In genomic region chr15:102099260-102099659, GRCm38 (mm10) we compare ENCODE assay signal across 8 mouse cellular contexts. TPM values are rescaled to one million over a fixed set of nuclear protein-coding genes. Genes with fewer than 3 reads are reported as not detected.
DNase-seq lines count a peak whose midpoint lies in the region; ATAC-seq and TF ChIP-seq lines count a peak whose summit lies in the region.

No protein-coding gene starts in this region.

- no peak overlapping the region for H3K27ac ChIP-seq in hindbrain, embryonic 12.5 days
- no peak overlapping the region for H3K27ac ChIP-seq in hindbrain, embryonic 11.5 days (ENCODE audit: low read depth, low read length)
- H3K27ac ChIP-seq in embryonic facial prominence, embryonic 11.5 days (replicated peaks; ENCODE audit: low read depth, low read length): no peak overlapping the region
- peak overlapping the region; percentile 66 for H3K27ac ChIP-seq in limb, embryonic 12.5 days

- H3K4me3 ChIP-seq in hindbrain, embryonic 12.5 days: no peak overlapping the region
- no peak overlapping the region for H3K4me3 ChIP-seq in hindbrain, embryonic 11.5 days (ENCODE audit: low read depth, low read length)
- 0 out of 2 replicates have a peak overlapping the region, but pooled peaks have one; percentile 84 for H3K4me3 ChIP-seq in E14TG2a.4 (replicated peaks; ENCODE audit: low read length)
- H3K4me3 ChIP-seq in embryonic facial prominence, embryonic 11.5 days (ENCODE audit: low read depth, low read length): no peak overlapping the region; the same call in 1 of the 2 replicates
- peak overlapping the region; percentile 58 for H3K4me3 ChIP-seq in limb, embryonic 12.5 days (replicated peaks)

- H3K4me1 ChIP-seq in hindbrain, embryonic 12.5 days: peaks cover 60% of the 10 kb centered on the region
- peaks cover 14% of the 10 kb centered on the region for H3K4me1 ChIP-seq in hindbrain, embryonic 11.5 days (replicated peaks; ENCODE audit: control insufficient read depth, insufficient read depth, low read length)
- H3K4me1 ChIP-seq in E14TG2a.4 (replicated peaks; ENCODE audit: low read depth, low read length): peaks cover 88% of the 10 kb centered on the region
- peaks cover 35% of the 10 kb centered on the region for H3K4me1 ChIP-seq in embryonic facial prominence, embryonic 11.5 days (ENCODE audit: control insufficient read depth, insufficient read depth, low read length)
- H3K4me1 ChIP-seq in limb, embryonic 12.5 days (replicated peaks): peaks cover 73% of the 10 kb centered on the region

- TF ChIP-seq CTCF in E14TG2a.4 (conservative IDR thresholded peaks at IDR 0.05; ENCODE audit: low read length): no peak

- 46% methylated on average over 5 of the region's 5 CpGs for WGBS in hindbrain, embryonic 12.5 days
- WGBS in hindbrain, embryonic 11.5 days: 38% methylated on average over 5 of the region's 5 CpGs
- WGBS in embryonic facial prominence, embryonic 11.5 days: 30% methylated on average over 5 of the region's 5 CpGs
- 28% methylated on average over 5 of the region's 5 CpGs for WGBS in limb, embryonic 12.5 days

- H3K9me3 ChIP-seq in hindbrain, embryonic 12.5 days (replicated peaks): no peaks in the 10 kb centered on the region
- H3K9me3 ChIP-seq in hindbrain, embryonic 11.5 days (ENCODE audit: control insufficient read depth, low read length): no peaks in the 10 kb centered on the region
- no peaks in the 10 kb centered on the region for H3K9me3 ChIP-seq in E14TG2a.4 (ENCODE audit: low read length)
- no peaks in the 10 kb centered on the region for H3K9me3 ChIP-seq in embryonic facial prominence, embryonic 11.5 days (replicated peaks; ENCODE audit: control insufficient read depth, low read length)
- no peaks in the 10 kb centered on the region for H3K9me3 ChIP-seq in limb, embryonic 12.5 days

- no peak for DNase-seq in hindbrain, embryonic 11.5 days (ENCODE audit: low spot score)
- peak; percentile 32 for DNase-seq in embryonic facial prominence, embryonic 11.5 days (ENCODE audit: low spot score)
- no peak for DNase-seq in right cerebral cortex, postnatal 36 days (ENCODE audit: low spot score in 2 of 2)
- DNase-seq in urinary bladder, postnatal 4 days (ENCODE audit: low spot score in 2 of 2): no peak

- no peak for ATAC-seq in hindbrain, embryonic 12.5 days (ENCODE audit: low FRiP score)
- ATAC-seq in hindbrain, embryonic 11.5 days (ENCODE audit: low FRiP score): no peak
- ATAC-seq in embryonic facial prominence, embryonic 11.5 days (replicated peaks; ENCODE audit: insufficient number of reproducible peaks, low FRiP score, low TSS enrichment, low read depth): no peak
- no peak for ATAC-seq in limb, embryonic 12.5 days (ENCODE audit: insufficient number of reproducible peaks, insufficient read depth, low FRiP score, low TSS enrichment, low read depth)
- ATAC-seq in megakaryocyte-erythroid progenitor cell, adult 5-6 weeks (replicated peaks; ENCODE audit: low FRiP score, low TSS enrichment, poor library complexity, severe bottlenecking): no peak

- H3K4me2 ChIP-seq in hindbrain, embryonic 12.5 days (replicated peaks): peak overlapping the region; percentile 85
- no peak overlapping the region for H3K4me2 ChIP-seq in hindbrain, embryonic 11.5 days (replicated peaks; ENCODE audit: low read depth, low read length)
- no peak overlapping the region for H3K4me2 ChIP-seq in embryonic facial prominence, embryonic 11.5 days (ENCODE audit: low read depth, low read length)
- peak overlapping the region; percentile 89 for H3K4me2 ChIP-seq in limb, embryonic 12.5 days

- H3K9ac ChIP-seq in hindbrain, embryonic 12.5 days: no peak overlapping the region
- H3K9ac ChIP-seq in hindbrain, embryonic 11.5 days (ENCODE audit: low read depth, low read length): no peak overlapping the region
- no peak overlapping the region for H3K9ac ChIP-seq in embryonic facial prominence, embryonic 11.5 days (replicated peaks; ENCODE audit: low read length)
- peak overlapping the region; percentile 48; the same call in 1 of the 2 replicates for H3K9ac ChIP-seq in limb, embryonic 12.5 days (replicated peaks)

- H3K27me3 ChIP-seq in hindbrain, embryonic 12.5 days: peaks cover 28% of the 10 kb centered on the region
- 0 out of 2 replicates have a peak, but pooled peaks cover 5% of the 10 kb centered on the region for H3K27me3 ChIP-seq in hindbrain, embryonic 11.5 days (ENCODE audit: control insufficient read depth, insufficient read depth, low read length)
- H3K27me3 ChIP-seq in E14TG2a.4 (ENCODE audit: insufficient read depth, low read length): peaks cover 37% of the 10 kb centered on the region
- H3K27me3 ChIP-seq in embryonic facial prominence, embryonic 11.5 days (ENCODE audit: control insufficient read depth, insufficient read depth, low read length): no peaks in the 10 kb centered on the region
- no peaks in the 10 kb centered on the region for H3K27me3 ChIP-seq in limb, embryonic 12.5 days

- H3K36me3 ChIP-seq in hindbrain, embryonic 12.5 days: peaks cover 30% of the 10 kb centered on the region
- H3K36me3 ChIP-seq in hindbrain, embryonic 11.5 days (ENCODE audit: control insufficient read depth, insufficient read depth, low read length): no peaks in the 10 kb centered on the region; the same call in 1 of the 2 replicates
- peaks cover 51% of the 10 kb centered on the region for H3K36me3 ChIP-seq in E14TG2a.4 (ENCODE audit: insufficient read depth, low read length)
- peaks cover 15% of the 10 kb centered on the region for H3K36me3 ChIP-seq in embryonic facial prominence, embryonic 11.5 days (replicated peaks; ENCODE audit: control insufficient read depth, insufficient read depth, low read depth, low read length)
- H3K36me3 ChIP-seq in limb, embryonic 12.5 days: peaks cover 43% of the 10 kb centered on the region

RNA-seq across cellular contexts. Expression of gene Tns2, which starts 1.0 kb away (rescaled TPM):
- 21.8 and 22.7 TPM in 2 replicates for polyA plus RNA-seq in hindbrain, embryonic 12.5 days (2016; fragmentation: Nextera tagmentation; extraction: Ambion mirVana)
- 8.0 and 11.8 TPM in 2 replicates for polyA plus RNA-seq in hindbrain, embryonic 11.5 days (2014; fragmentation: Nextera tagmentation; extraction: Ambion mirVana)
- 14.0 and 14.4 TPM in 2 replicates for polyA plus RNA-seq in embryonic facial prominence, embryonic 11.5 days (2014; fragmentation: Nextera tagmentation; extraction: Ambion mirVana)
- 16.6 and 22.6 TPM in 2 replicates for polyA plus RNA-seq in limb, embryonic 12.5 days (2016; fragmentation: Nextera tagmentation; extraction: Ambion mirVana)
- not detected in 2 replicates for total RNA-seq in megakaryocyte-erythroid progenitor cell, adult 5-6 weeks (2014; fragmentation: Nextera tagmentation)
- total RNA-seq in megakaryocyte-erythroid progenitor cell, adult 5-6 weeks (2017): not detected in 2 replicates

RNA-seq across cellular contexts. Expression of gene Eif4b, which starts 25.7 kb away (rescaled TPM):
- 94.0 and 97.1 TPM in 2 replicates for polyA plus RNA-seq in hindbrain, embryonic 12.5 days (2016; fragmentation: Nextera tagmentation; extraction: Ambion mirVana)
- 85.0 and 103 TPM in 2 replicates for polyA plus RNA-seq in hindbrain, embryonic 11.5 days (2014; fragmentation: Nextera tagmentation; extraction: Ambion mirVana)
- 121 and 130 TPM in 2 replicates for polyA plus RNA-seq in embryonic facial prominence, embryonic 11.5 days (2014; fragmentation: Nextera tagmentation; extraction: Ambion mirVana)
- polyA plus RNA-seq in limb, embryonic 12.5 days (2016; fragmentation: Nextera tagmentation; extraction: Ambion mirVana): 121 and 124 TPM in 2 replicates
- total RNA-seq in megakaryocyte-erythroid progenitor cell, adult 5-6 weeks (2014; fragmentation: Nextera tagmentation): 328 and 355 TPM in 2 replicates
- 527 and 549 TPM in 2 replicates for total RNA-seq in megakaryocyte-erythroid progenitor cell, adult 5-6 weeks (2017)

RNA-seq across cellular contexts. Expression of gene Spryd3, which starts 36.8 kb away (rescaled TPM):
- polyA plus RNA-seq in hindbrain, embryonic 12.5 days (2016; fragmentation: Nextera tagmentation; extraction: Ambion mirVana): 28.1 and 29.2 TPM in 2 replicates
- polyA plus RNA-seq in hindbrain, embryonic 11.5 days (2014; fragmentation: Nextera tagmentation; extraction: Ambion mirVana): 10.1 and 11.9 TPM in 2 replicates
- 8.2 and 9.3 TPM in 2 replicates for polyA plus RNA-seq in embryonic facial prominence, embryonic 11.5 days (2014; fragmentation: Nextera tagmentation; extraction: Ambion mirVana)
- polyA plus RNA-seq in limb, embryonic 12.5 days (2016; fragmentation: Nextera tagmentation; extraction: Ambion mirVana): 12.9 and 16.8 TPM in 2 replicates
- total RNA-seq in megakaryocyte-erythroid progenitor cell, adult 5-6 weeks (2014; fragmentation: Nextera tagmentation): 19.6 and 21.5 TPM in 2 replicates
- total RNA-seq in megakaryocyte-erythroid progenitor cell, adult 5-6 weeks (2017): 14.4 and 18.7 TPM in 2 replicates

RNA-seq across cellular contexts. Expression of gene Igfbp6, which starts 44.9 kb away (rescaled TPM):
- 0.42 TPM in 1 of 2 replicates, not detected in the other for polyA plus RNA-seq in hindbrain, embryonic 12.5 days (2016; fragmentation: Nextera tagmentation; extraction: Ambion mirVana)
- polyA plus RNA-seq in hindbrain, embryonic 11.5 days (2014; fragmentation: Nextera tagmentation; extraction: Ambion mirVana): 0.31 TPM in 1 of 2 replicates, not detected in the other
- polyA plus RNA-seq in embryonic facial prominence, embryonic 11.5 days (2014; fragmentation: Nextera tagmentation; extraction: Ambion mirVana): 0.70 TPM in 1 of 2 replicates, not detected in the other
- 0.96 and 1.2 TPM in 2 replicates for polyA plus RNA-seq in limb, embryonic 12.5 days (2016; fragmentation: Nextera tagmentation; extraction: Ambion mirVana)
- total RNA-seq in megakaryocyte-erythroid progenitor cell, adult 5-6 weeks (2014; fragmentation: Nextera tagmentation): not detected in 2 replicates
- not detected in 2 replicates for total RNA-seq in megakaryocyte-erythroid progenitor cell, adult 5-6 weeks (2017)

RNA-seq across cellular contexts. Expression of gene Soat2, which starts 51.1 kb away (rescaled TPM):
- 0.09 TPM in 1 of 2 replicates, not detected in the other for polyA plus RNA-seq in hindbrain, embryonic 12.5 days (2016; fragmentation: Nextera tagmentation; extraction: Ambion mirVana)
- polyA plus RNA-seq in hindbrain, embryonic 11.5 days (2014; fragmentation: Nextera tagmentation; extraction: Ambion mirVana): 0.13 and 0.17 TPM in 2 replicates
- polyA plus RNA-seq in embryonic facial prominence, embryonic 11.5 days (2014; fragmentation: Nextera tagmentation; extraction: Ambion mirVana): 0.10 TPM in 1 of 2 replicates, not detected in the other
- polyA plus RNA-seq in limb, embryonic 12.5 days (2016; fragmentation: Nextera tagmentation; extraction: Ambion mirVana): 0.15 TPM in 1 of 2 replicates, not detected in the other
- total RNA-seq in megakaryocyte-erythroid progenitor cell, adult 5-6 weeks (2014; fragmentation: Nextera tagmentation): 12.8 and 15.4 TPM in 2 replicates
- total RNA-seq in megakaryocyte-erythroid progenitor cell, adult 5-6 weeks (2017): 8.9 and 11.2 TPM in 2 replicates

Comparison
In these comparisons a context has a peak if more than half of its experiments do, and no peak if none do; other contexts are left out.
1. H3K4me2 ChIP-seq: peak in hindbrain, embryonic 12.5 days (single experiment) and limb, embryonic 12.5 days (single experiment); none in hindbrain, embryonic 11.5 days (single experiment) and embryonic facial prominence, embryonic 11.5 days (single experiment).
2. H3K4me3 ChIP-seq: peak in E14TG2a.4 (single experiment) and limb, embryonic 12.5 days (single experiment); none in hindbrain, embryonic 12.5 days (single experiment), hindbrain, embryonic 11.5 days (single experiment) and embryonic facial prominence, embryonic 11.5 days (single experiment).